Mouse (Mus musculus) ovary, adult 2 months (tissue): Measurements from ENCODE around the gene Klf1. TPM values are rescaled to one million over a fixed set of nuclear protein-coding genes. Genes with fewer than 3 reads are reported as not detected.

Source experiments
- polyA plus RNA-seq: library from polyadenylated mRNA; depleted of rRNA; stranded (reverse); fragments of >200 nt; gene quantifications from 2 replicates; pipeline ENCODE4 v1.2.3, GENCODE M21; 2012; rRNA removed

Gene Klf1
- 0.68 and 1.3 TPM in 2 replicates for polyA plus RNA-seq

DNA sequence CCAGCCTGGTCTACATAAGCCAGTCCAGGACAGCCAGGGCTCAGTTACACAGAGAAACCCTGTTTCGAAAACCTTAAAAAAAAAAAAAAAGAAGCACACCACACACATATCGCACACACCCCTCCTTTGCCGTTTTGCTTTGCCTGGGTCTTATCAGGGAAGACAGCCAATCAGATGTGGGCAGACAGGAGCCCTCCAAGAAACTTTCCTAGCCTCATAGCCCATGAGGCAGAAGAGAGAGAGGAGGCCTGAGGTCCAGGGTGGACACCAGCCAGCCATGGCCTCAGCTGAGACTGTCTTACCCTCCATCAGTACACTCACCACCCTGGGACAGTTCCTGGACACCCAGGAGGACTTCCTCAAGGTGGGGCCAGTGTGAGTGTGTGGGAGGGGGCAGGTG is at the start of gene Klf1:
TSS of gene Klf1 (plus strand) at position 177 of the 400 bp plus-strand sequence.

DNA sequence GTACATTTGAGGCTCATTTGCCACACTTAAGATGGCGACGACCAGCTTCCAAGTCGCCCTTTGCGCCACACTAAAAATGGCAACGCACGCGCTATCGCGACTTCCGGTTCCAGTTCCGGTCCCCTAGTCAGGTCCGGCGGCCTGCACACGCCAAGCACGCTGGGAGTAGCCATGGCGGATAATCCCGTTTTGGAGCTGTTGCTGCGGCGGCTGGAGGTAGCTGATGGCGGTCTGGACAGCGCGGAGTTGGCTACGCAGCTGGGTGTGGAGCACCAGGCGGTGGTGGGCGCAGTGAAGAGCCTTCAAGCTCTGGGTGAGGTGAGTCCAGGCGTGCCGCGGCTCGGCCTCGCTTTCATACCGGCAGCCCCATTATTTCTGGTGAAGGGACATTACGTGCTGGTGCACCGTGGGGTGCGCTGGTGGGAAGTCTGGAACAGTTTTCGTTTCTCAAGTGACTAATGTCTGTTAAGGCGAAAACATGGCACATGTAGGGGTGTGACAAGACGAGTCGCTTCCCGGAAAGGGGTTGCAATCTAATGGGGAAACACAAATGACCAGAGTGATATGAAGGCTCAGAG is 44.8 kb upstream of the Klf1 start, which contains the start of gene Farsa:
TSS of gene Farsa (plus strand) at position 126 of the 578 bp plus-strand sequence.

DNA sequence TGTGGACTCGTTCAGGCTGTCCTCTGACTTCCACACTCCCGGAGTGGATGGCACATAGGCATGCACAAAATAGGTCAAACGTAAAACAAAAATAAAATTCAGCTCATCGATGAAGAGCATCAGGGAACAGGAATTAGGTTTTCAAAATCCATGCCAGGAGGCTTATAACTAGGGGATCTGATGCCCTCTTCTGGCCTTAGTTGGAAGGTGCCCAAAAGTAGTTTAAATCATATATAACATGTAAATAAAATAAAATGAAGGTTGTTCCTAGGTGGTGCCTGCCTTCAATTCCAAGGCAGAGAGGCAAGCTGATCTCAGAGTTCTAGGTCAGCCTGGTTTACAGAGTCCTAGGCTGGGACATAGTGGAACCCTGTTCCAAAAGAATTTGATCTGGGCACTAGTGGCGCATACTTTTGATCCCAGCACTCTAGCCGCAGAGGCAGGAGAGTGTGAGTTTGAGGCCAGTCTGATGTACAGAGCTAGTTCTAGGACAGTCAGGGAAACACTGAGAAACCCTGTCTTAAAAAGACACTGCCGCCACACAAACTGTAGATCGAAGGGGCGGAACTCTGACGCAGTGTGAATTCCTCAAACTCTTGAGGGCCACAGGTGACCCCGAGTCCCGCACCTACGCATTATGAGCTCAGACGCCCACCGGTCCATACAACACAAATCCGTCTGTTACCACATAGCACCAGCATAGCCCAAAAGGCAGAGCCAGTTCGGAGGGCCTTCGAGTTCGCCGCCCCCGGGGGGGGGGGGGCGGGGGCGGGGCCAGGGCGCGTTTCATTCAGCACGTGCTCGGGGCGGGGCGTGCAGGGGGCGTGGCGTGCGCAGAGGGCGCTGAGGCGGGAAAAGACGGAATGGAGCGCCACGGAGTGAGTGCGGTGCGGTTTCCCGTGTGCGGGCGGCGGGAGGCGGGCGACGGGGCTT is 30.1 kb upstream of the Klf1 start, which contains the start of gene Syce2:
TSS of gene Syce2 (plus strand) at position 736 of the 933 bp plus-strand sequence.

DNA sequence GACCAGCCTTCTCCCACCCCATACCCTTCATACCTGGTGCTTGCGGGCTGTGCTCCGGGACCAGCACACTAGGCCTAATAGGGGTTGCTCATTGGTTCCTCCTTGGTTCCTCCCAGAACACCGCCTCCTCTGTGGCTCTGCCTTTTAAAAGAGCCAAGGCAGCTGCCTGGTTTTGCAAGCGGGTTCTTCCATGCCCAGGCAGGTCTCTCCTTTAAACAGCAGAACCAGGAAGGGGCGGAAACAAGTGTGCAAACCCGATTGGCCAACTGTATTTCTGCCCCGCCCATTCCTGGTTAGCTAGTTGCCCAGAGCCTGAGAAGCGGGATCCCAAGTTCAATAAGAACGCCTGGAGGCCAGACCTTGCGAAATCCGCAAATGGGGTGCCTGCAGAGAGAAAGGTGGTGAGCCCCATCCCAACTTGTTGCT is 8.0 kb upstream of the Klf1 start, which contains the start of gene Gcdh:
TSS of gene Gcdh (minus strand) at position 213 of the 426 bp plus-strand sequence.

DNA sequence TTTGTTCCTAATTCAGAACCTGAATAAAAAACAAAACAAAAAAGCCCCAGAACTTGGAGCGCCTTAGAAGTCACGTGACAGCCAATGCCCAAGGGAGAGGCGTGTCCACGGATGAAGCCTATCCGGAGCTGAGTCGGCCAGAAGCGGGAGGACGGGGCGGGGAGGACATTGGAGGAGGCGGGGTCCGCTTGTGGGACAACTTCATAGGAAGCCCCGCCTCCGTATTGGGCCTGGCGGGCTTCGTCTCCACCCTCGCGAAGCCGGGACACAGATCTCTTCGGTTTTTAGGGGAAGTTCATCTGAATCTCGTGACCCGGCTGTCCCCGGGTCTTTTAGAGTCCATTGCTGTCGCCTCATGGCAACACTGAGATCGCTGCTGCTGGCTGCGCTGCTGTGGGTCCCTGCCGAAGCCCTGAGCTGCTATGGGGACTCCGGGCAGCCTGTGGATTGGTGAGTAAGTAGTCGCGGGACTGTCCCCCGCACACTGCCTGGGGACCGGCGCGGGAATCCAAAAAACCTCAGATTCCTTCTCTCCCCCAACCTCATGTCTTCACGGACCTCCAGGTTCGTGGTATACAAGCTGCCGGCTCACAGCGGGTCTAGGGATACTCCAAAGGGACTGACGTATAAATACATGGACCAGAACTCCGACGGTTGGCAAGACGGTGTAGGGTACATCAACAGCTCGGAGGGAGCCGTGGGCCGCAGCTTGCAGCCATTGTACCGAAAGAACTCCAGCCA is 6.9 kb downstream of the Klf1 start, which contains the start of gene Dnase2a:
TSS of gene Dnase2a (plus strand) at position 140 of the 741 bp plus-strand sequence.

DNA sequence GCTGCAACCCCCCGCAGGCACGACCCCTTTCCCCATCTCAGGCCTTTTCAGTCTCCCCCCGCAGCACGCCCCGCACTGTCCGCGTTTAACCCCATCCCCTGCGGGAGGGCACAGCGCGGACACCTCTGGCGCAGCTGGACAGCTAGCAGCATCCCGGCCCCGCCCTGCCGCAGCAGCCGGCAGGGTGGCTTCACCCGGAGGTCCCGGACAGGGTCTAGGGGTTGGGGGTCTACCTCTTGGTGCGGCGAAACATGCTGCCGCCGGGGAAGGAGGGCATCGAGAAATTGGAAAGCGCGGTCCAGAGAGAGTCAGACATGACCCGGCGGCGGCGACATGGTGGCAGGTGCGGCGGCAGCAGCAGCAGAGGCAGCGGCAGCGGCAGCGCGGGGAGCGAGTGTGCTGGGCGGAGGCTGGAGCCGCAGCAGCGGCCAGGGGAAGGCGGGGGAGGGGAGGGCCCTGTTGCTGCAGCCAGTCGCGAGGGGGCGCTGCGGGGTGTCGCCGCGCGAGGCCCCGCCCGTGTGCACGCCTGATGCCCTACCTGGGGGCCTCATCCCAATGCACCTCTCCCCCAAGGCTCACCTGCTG is 35.3 kb downstream of the Klf1 start, which contains the start of gene Mast1:
TSS of gene Mast1 (minus strand) at position 398 of the 585 bp plus-strand sequence.

DNA sequence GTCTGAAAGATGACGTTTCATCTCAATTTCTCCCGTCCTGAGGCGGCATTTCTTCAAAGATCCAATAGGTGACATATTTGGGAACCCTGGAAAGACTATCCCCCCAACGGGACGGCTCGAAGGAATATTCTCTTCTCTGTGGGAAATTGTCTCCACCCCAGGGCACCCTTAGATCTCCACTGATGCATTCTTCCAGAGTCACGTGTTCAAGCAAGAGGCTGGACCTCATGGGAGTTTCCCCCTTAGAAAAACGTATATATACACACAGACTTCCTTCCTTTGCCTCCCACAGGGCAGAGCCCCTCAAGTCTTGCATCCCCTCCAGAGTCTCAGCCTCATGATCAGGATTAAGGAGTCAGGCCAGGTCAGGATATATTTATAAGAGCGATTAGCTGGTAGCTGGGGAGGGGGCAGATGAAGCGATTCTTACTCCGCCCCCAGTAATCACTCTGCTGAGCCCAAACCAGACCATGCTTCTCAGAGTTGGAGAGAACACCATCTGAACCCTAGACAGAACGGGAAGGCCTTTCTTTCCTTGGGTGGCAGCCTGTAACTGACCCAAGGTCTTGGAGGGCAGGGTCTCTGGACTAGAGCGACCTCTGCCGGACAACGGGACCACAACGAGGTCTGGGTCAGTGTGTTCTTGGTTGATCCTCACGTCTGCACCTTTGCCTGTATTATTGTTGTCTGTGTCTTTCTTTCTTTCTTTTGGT is 45.0 kb downstream of the Klf1 start, which contains the start of gene Rtbdn:
TSS of gene Rtbdn (plus strand) at position 464 of the 713 bp plus-strand sequence.

Other genes with a start within 250 kb of the Klf1 start
- 17.5 and 18.9 TPM in 2 replicates for gene Ier2, start 239.1 kb upstream of the Klf1 start, polyA plus RNA-seq
- 155 and 174 TPM in 2 replicates for gene Trmt1, start 215.6 kb upstream of the Klf1 start, polyA plus RNA-seq
- 196 and 200 TPM in 2 replicates for gene Nacc1, start 214.1 kb upstream of the Klf1 start, polyA plus RNA-seq
- gene Lyl1, start 200.5 kb upstream of the Klf1 start, polyA plus RNA-seq, result 7.4 and 9.1 TPM in 2 replicates
- gene G430095P16Rik, start 178.9 kb upstream of the Klf1 start, polyA plus RNA-seq, result 0.33 and 0.97 TPM in 2 replicates
- 78.5 and 79.3 TPM in 2 replicates for gene Nfix, start 101.6 kb upstream of the Klf1 start, polyA plus RNA-seq
- gene Dand5, start 79.1 kb upstream of the Klf1 start, polyA plus RNA-seq, result 2.2 and 3.9 TPM in 2 replicates
- gene Gadd45gip1, start 70.4 kb upstream of the Klf1 start, polyA plus RNA-seq, result 111 and 172 TPM in 2 replicates
- gene Rad23a, start 61.3 kb upstream of the Klf1 start, polyA plus RNA-seq, result 67.1 and 86.6 TPM in 2 replicates
- 235 and 272 TPM in 2 replicates for gene Calr, start 55.0 kb upstream of the Klf1 start, polyA plus RNA-seq
- gene Farsa, start 44.9 kb upstream of the Klf1 start, polyA plus RNA-seq, result 62.9 and 83.9 TPM in 2 replicates
- gene Syce2, start 29.8 kb upstream of the Klf1 start, polyA plus RNA-seq, result 9.6 and 13.0 TPM in 2 replicates
- 119 and 170 TPM in 2 replicates for gene Gcdh, start 8.0 kb upstream of the Klf1 start, polyA plus RNA-seq
- 14.7 and 22.8 TPM in 2 replicates for gene Dnase2a, start 6.6 kb downstream of the Klf1 start, polyA plus RNA-seq
- 0.17 and 0.18 TPM in 2 replicates for gene Mast1, start 35.4 kb downstream of the Klf1 start, polyA plus RNA-seq
- gene Rtbdn, start 45.1 kb downstream of the Klf1 start, polyA plus RNA-seq, result 0.12 and 0.22 TPM in 2 replicates
- gene Gm49661, start 67.5 kb downstream of the Klf1 start, polyA plus RNA-seq, result 3.0 and 4.6 TPM in 2 replicates
- 272 and 313 TPM in 2 replicates for gene Prdx2, start 67.7 kb downstream of the Klf1 start, polyA plus RNA-seq
- 71.9 and 104 TPM in 2 replicates for gene Rnaseh2a, start 67.8 kb downstream of the Klf1 start, polyA plus RNA-seq
- gene Junb, start 76.8 kb downstream of the Klf1 start, polyA plus RNA-seq, result 88.0 and 111 TPM in 2 replicates
- gene Hook2, start 88.7 kb downstream of the Klf1 start, polyA plus RNA-seq, result 12.0 and 13.4 TPM in 2 replicates
- gene Best2, start 112.6 kb downstream of the Klf1 start, polyA plus RNA-seq, result 0.08 and 0.13 TPM in 2 replicates
- 160 and 216 TPM in 2 replicates for gene Asna1, start 123.4 kb downstream of the Klf1 start, polyA plus RNA-seq
- 134 and 160 TPM in 2 replicates for gene Trir, start 124.9 kb downstream of the Klf1 start, polyA plus RNA-seq
- 109 and 112 TPM in 2 replicates for gene Tnpo2, start 135.0 kb downstream of the Klf1 start, polyA plus RNA-seq
- 90.1 and 104 TPM in 2 replicates for gene Fbxw9, start 158.1 kb downstream of the Klf1 start, polyA plus RNA-seq
- gene Gm5741, start 166.1 kb downstream of the Klf1 start, polyA plus RNA-seq, result 1.8 and 2.4 TPM in 2 replicates
- 76.3 and 84.0 TPM in 2 replicates for gene Dhps, start 169.8 kb downstream of the Klf1 start, polyA plus RNA-seq
- 138 and 173 TPM in 2 replicates for gene Wdr83os, start 178.8 kb downstream of the Klf1 start, polyA plus RNA-seq
- gene Wdr83, start 179.4 kb downstream of the Klf1 start, polyA plus RNA-seq, result 36.8 and 41.0 TPM in 2 replicates
- gene Man2b1, start 181.3 kb downstream of the Klf1 start, polyA plus RNA-seq, result 58.0 and 71.1 TPM in 2 replicates
- 0.41 and 0.56 TPM in 2 replicates for gene Zfp791, start 221.2 kb downstream of the Klf1 start, polyA plus RNA-seq
- not detected in 2 replicates for gene Cks1brt, start 250.0 kb downstream of the Klf1 start, polyA plus RNA-seq